Mouse (Mus musculus) CD8-positive naive resting alpha-beta T cell, adult 57 days (primary cell): ENCODE measurements around the gene Tlx3. TPM values are rescaled to one million over a fixed set of nuclear protein-coding genes. Genes with fewer than 3 reads are reported as not detected.

ENCODE experiments used
- total RNA-seq: library from RNA; stranded (reverse); gene quantifications from one replicate; pipeline ENCODE4 v1.2.4, GENCODE M21; 2023

The Tlx3 gene
- not detected for total RNA-seq

GRCm38 (mm10) chr11:33203383-33204328 is at the start of gene Tlx3:
Gene Tlx3 (minus strand): TSS chr11:33203589.

GRCm38 (mm10) chr11:33162998-33163506 is 40.3 kb downstream of the Tlx3 start, which contains the start of gene Npm1:
Gene Npm1 (minus strand): TSS chr11:33163206.

Other genes starting within 250 kb of the Tlx3 start
- not detected for gene Fgf18, start 56.2 kb downstream of the Tlx3 start, total RNA-seq
- gene Npm1, start 40.4 kb downstream of the Tlx3 start, total RNA-seq, result 780 TPM
- not detected for gene Gm12117, start 73.1 kb upstream of the Tlx3 start, total RNA-seq